In genomic region chr16:7017310-7017709, GRCm38 (mm10) we compare ENCODE assay signal across 17 mouse cellular contexts.
DNase-seq lines count a peak whose midpoint lies in the region; ATAC-seq lines count a peak whose summit lies in the region.
"Had no signal": no experiment of that assay in that cellular context is flagged by ENCODE, and none has a peak within 500 bp of the region (broad histone marks: within the 10 kb centered on the region; RNA-seq: fewer than 3 reads in every experiment).

No protein-coding gene starts in this region.

- ATAC-seq in cerebellum, adult (ENCODE audit: insufficient number of reproducible peaks, low FRiP score, low TSS enrichment), result peak; percentile 93
- ATAC-seq: CD4-positive, CD25-positive, alpha-beta regulatory T cell, adult 4 months; forebrain, embryonic 14.5 days; intestine, embryonic 15.5 days had no signal

- no peak for DNase-seq in cerebellum, postnatal 4 days (ENCODE audit: low spot score in 2 of 2)
- peak; percentile 84 to 89 for DNase-seq in cerebellum, adult 18-20 months
- DNase-seq in cerebellum, adult 9-11 months, result peak; percentile 90
- peak; percentile 79 to 83 for DNase-seq in cerebellum, postnatal 36 days
- no peak for DNase-seq in frontal cortex, postnatal 25 days (ENCODE audit: low spot score in 2 of 2)
- no peak for DNase-seq in adrenal gland, adult 2 months
- no peak for DNase-seq in right cerebral cortex, postnatal 36 days (ENCODE audit: low spot score in 2 of 2)
- DNase-seq: adrenal gland, postnatal 25 days; B cell, adult 2 months; embryo, embryonic 11 days; gastrocnemius, postnatal 10 days; heart, postnatal 36 days; kidney, adult 18-20 months had no signal

Comparison
In these comparisons a context has a peak if more than half of its experiments do, and no peak if none do; other contexts are left out.
1. DNase-seq: peak in cerebellum, adult 18-20 months (2 of 2), cerebellum, adult 9-11 months (single experiment) and cerebellum, postnatal 36 days (2 of 2); none in cerebellum, postnatal 4 days (0 of 2), frontal cortex, postnatal 25 days (0 of 2), adrenal gland, adult 2 months (single experiment) and right cerebral cortex, postnatal 36 days (0 of 2).